Mouse (Mus musculus) CH12.LX (cell line): ENCODE measurements around the gene Ext2. TPM values are rescaled to one million over a fixed set of nuclear protein-coding genes. Genes with fewer than 3 reads are reported as not detected.

Source experiments
- DNase-seq: peaks from one replicate; pipeline ENCODE4 v3.0.0-alpha.2; 2013; ENCODE audit errors: extremely low read depth
- H3K27ac ChIP-seq: 2 replicates; pipeline ENCODE4 v1.5.1; 2012; ENCODE audit warnings: low read depth, mild to moderate bottlenecking, control low read depth, moderate library complexity; ENCODE audit not compliant: insufficient read depth
- H3K27me3 ChIP-seq: replicated peaks from 2 replicates; pipeline ENCODE3; 2012; ENCODE audit warnings: inconsistent platforms
- H3K36me3 ChIP-seq, 2 experiments: replicated peaks in 1 of 2; 2 replicates each; pipeline versions ENCODE3 to v1.6.1; 2012; ENCODE audit warnings: inconsistent platforms in 1 of 2, low read length in 1 of 2, mild to moderate bottlenecking in 1 of 2, mixed read lengths in 1 of 2, moderate library complexity in 1 of 2; ENCODE audit not compliant: control insufficient read depth in 1 of 2, insufficient read depth in 1 of 2
- H3K4me1 ChIP-seq, 2 experiments: 2 replicates each; pipeline ENCODE4 v1.6.1; 2012; ENCODE audit warnings: inconsistent platforms in 1 of 2, moderate library complexity in 1 of 2; ENCODE audit not compliant: insufficient read depth in 2 of 2, control insufficient read depth in 1 of 2
- H3K4me2 ChIP-seq: 2 replicates; pipeline ENCODE4 v1.6.1; 2012; ENCODE audit warnings: low read depth, mild to moderate bottlenecking, control low read depth; ENCODE audit not compliant: poor library complexity, insufficient read depth, severe bottlenecking
- H3K4me3 ChIP-seq, 3 experiments: fragments of 150-350 bp in 1 of 3; sonication (generic) in 1 of 3; replicated peaks in 1 of 3; 2 replicates each; pipeline versions ENCODE3 to v1.5.1; 2011 to 2012; ENCODE audit warnings: low read depth in 2 of 3, low read length in 2 of 3, mild to moderate bottlenecking in 2 of 3, moderate library complexity in 2 of 3, control low read depth in 1 of 3, improper control_type of control experiment in 1 of 3, inconsistent platforms in 1 of 3, mixed read lengths in 1 of 3; ENCODE audit not compliant: poor library complexity in 1 of 3
- H3K79me2 ChIP-seq: replicated peaks from 2 replicates; pipeline ENCODE4 v1.6.1; 2012; ENCODE audit warnings: mild to moderate bottlenecking, moderate library complexity; ENCODE audit not compliant: control insufficient read depth, poor library complexity, insufficient read depth, severe bottlenecking; ENCODE audit errors: extremely low read depth
- H3K9ac ChIP-seq: 2 replicates; pipeline ENCODE4 v1.6.1; 2012; ENCODE audit warnings: low read depth, mild to moderate bottlenecking, control low read depth, moderate library complexity; ENCODE audit not compliant: insufficient read depth
- H3K9me3 ChIP-seq: replicated peaks from 2 replicates; pipeline ENCODE3; 2012; ENCODE audit warnings: low read length, inconsistent platforms, mixed read lengths
- CHD1 ChIP-seq: IDR thresholded peaks from 2 replicates; pipeline ENCODE4 v1.6.1; 2012; ENCODE audit warnings: low read depth, low read length, improper control_type of control experiment, inconsistent platforms
- CHD2 ChIP-seq: IDR thresholded peaks from 2 replicates; pipeline ENCODE4 v1.6.1; 2011; ENCODE audit warnings: low read length, improper control_type of control experiment
- E2F4 ChIP-seq: IDR thresholded peaks from 2 replicates; pipeline ENCODE4 v1.6.1; 2011; ENCODE audit warnings: low read depth, low read length, improper control_type of control experiment; ENCODE audit not compliant: insufficient replicate concordance
- ELF1 ChIP-seq: IDR thresholded peaks from 2 replicates; pipeline ENCODE4 v1.6.1; 2014; ENCODE audit warnings: low read depth, mild to moderate bottlenecking, inconsistent platforms, low read length, improper control_type of control experiment
- EP300 ChIP-seq: IDR thresholded peaks from 2 replicates; pipeline ENCODE4 v1.6.1; 2011; ENCODE audit warnings: low read length, improper control_type of control experiment
- ETS1 ChIP-seq: conservative IDR thresholded peaks from 2 replicates; pipeline ENCODE4 v1.6.1; 2012; ENCODE audit warnings: low read depth, mild to moderate bottlenecking, inconsistent platforms, low read length, improper control_type of control experiment, moderate library complexity
- GABPA ChIP-seq: IDR thresholded peaks from 2 replicates; pipeline ENCODE4 v1.6.1; 2012; ENCODE audit warnings: low read depth, low read length, improper control_type of control experiment, inconsistent platforms; ENCODE audit not compliant: insufficient replicate concordance
- HCFC1 ChIP-seq: IDR thresholded peaks from 2 replicates; pipeline ENCODE4 v1.6.1; 2012; ENCODE audit warnings: low read depth, mild to moderate bottlenecking, inconsistent platforms, low read length, improper control_type of control experiment
- JUN ChIP-seq: IDR thresholded peaks from 2 replicates; pipeline ENCODE4 v1.6.1; 2011; ENCODE audit warnings: low read depth, mild to moderate bottlenecking, low read length, improper control_type of control experiment, moderate library complexity; ENCODE audit not compliant: insufficient read depth
- JUND ChIP-seq: conservative IDR thresholded peaks from 2 replicates; pipeline ENCODE4 v1.6.1; 2011; ENCODE audit warnings: low read depth, low read length, improper control_type of control experiment
- KAT2A ChIP-seq: IDR thresholded peaks from 2 replicates; pipeline ENCODE4 v1.6.1; 2012; ENCODE audit warnings: low read length, improper control_type of control experiment, inconsistent platforms; ENCODE audit not compliant: insufficient replicate concordance
- MAX ChIP-seq: IDR thresholded peaks from 2 replicates; pipeline ENCODE4 v1.6.1; 2011; ENCODE audit warnings: low read length, improper control_type of control experiment
- MEF2A ChIP-seq: IDR thresholded peaks from 2 replicates; pipeline ENCODE4 v1.6.1; 2014; ENCODE audit warnings: low read depth, mild to moderate bottlenecking, inconsistent platforms, low read length, improper control_type of control experiment, borderline replicate concordance
- MXI1 ChIP-seq: IDR thresholded peaks from 2 replicates; pipeline ENCODE4 v1.6.1; 2011; ENCODE audit warnings: mild to moderate bottlenecking, low read depth, low read length, improper control_type of control experiment
- NELFE ChIP-seq: IDR thresholded peaks from 2 replicates; pipeline ENCODE4 v1.6.1; 2011; ENCODE audit warnings: low read depth, low read length, improper control_type of control experiment
- NRF1 ChIP-seq: IDR thresholded peaks from 2 replicates; pipeline ENCODE4 v1.6.1; 2014; ENCODE audit warnings: low read depth, mild to moderate bottlenecking, inconsistent platforms, low read length, improper control_type of control experiment, moderate library complexity
- POLR2A ChIP-seq: IDR thresholded peaks from 2 replicates; pipeline ENCODE4 v1.6.1; 2011; ENCODE audit warnings: low read depth, mild to moderate bottlenecking, improper control_type of control experiment, low read length
- RAD21 ChIP-seq: IDR thresholded peaks from 2 replicates; pipeline ENCODE4 v1.6.1; 2011; ENCODE audit warnings: low read depth, mild to moderate bottlenecking, low read length, improper control_type of control experiment, moderate library complexity
- SIN3A ChIP-seq: IDR thresholded peaks from 2 replicates; pipeline ENCODE4 v1.6.1; 2012; ENCODE audit warnings: low read length, improper control_type of control experiment, inconsistent platforms
- SMC3 ChIP-seq: IDR thresholded peaks from 2 replicates; pipeline ENCODE4 v1.6.1; 2011; ENCODE audit warnings: low read depth, low read length, improper control_type of control experiment
- TCF12 ChIP-seq: IDR thresholded peaks from 2 replicates; pipeline ENCODE4 v1.6.1; 2014; ENCODE audit warnings: low read depth, mild to moderate bottlenecking, inconsistent platforms, low read length, improper control_type of control experiment
- UBTF ChIP-seq: IDR thresholded peaks from 2 replicates; pipeline ENCODE4 v1.6.1; 2012; ENCODE audit warnings: low read depth, mild to moderate bottlenecking, inconsistent platforms, low read length, improper control_type of control experiment, moderate library complexity
- USF2 ChIP-seq: conservative IDR thresholded peaks from 2 replicates; pipeline ENCODE4 v1.6.1; 2011; ENCODE audit warnings: low read depth, low read length, improper control_type of control experiment
- ZC3H11A ChIP-seq: IDR thresholded peaks from 2 replicates; pipeline ENCODE4 v1.6.1; 2012; ENCODE audit warnings: low read depth, mild to moderate bottlenecking, inconsistent platforms, low read length, improper control_type of control experiment
- ZKSCAN1 ChIP-seq: IDR thresholded peaks from 2 replicates; pipeline ENCODE4 v1.6.1; 2012; ENCODE audit warnings: low read depth, inconsistent platforms, low read length, improper control_type of control experiment, borderline replicate concordance
- ZMIZ1 ChIP-seq: IDR thresholded peaks from 2 replicates; pipeline ENCODE4 v1.6.1; 2012; ENCODE audit warnings: low read depth, mild to moderate bottlenecking, inconsistent platforms, low read length, improper control_type of control experiment
- ZNF384 ChIP-seq: IDR thresholded peaks from 2 replicates; pipeline ENCODE4 v1.6.1; 2012; ENCODE audit warnings: low read depth, low read length, improper control_type of control experiment, inconsistent platforms
- dilution Hi-C: fragments of 300-500 bp; cut with MboI; formaldehyde crosslinking; loops from 2 replicates; pipeline ENCODE4 v1.14.3; 2020; ENCODE audit warnings: low sequenced_read_pairs; ENCODE audit not compliant: extremely low pct_unique_long_range_greater_than_20kb, extremely low pct_ligation_motif_present
- in situ Hi-C: fragments of 300-500 bp; cut with MboI; formaldehyde crosslinking; loops from 3 replicates; pipeline ENCODE4 v1.14.3; 2019; ENCODE audit warnings: low sequenced_read_pairs, low pct_ligation_motif_present, low pct_unique_long_range_greater_than_20kb, mixed read lengths
- polyA plus RNA-seq: library from polyadenylated mRNA; unstranded; fragments of >175 nt; gene quantifications from 2 replicates; pipeline ENCODE4 v1.2.1, GENCODE M21; 2012; ENCODE audit warnings: low read depth; ENCODE audit not compliant: insufficient read length
- total RNA-seq, 2 experiments: library from RNA; depleted of rRNA; stranded (reverse); fragments of 300-350 nt in 1 of 2; fragments of >200 nt in 1 of 2; gene quantifications; 2 replicates each; pipeline ENCODE4 v1.2.3; 2012 to 2014

The Ext2 gene
- total and polyA plus RNA-seq, 3 experiments: 20.2 to 33.1 (median 26.9) TPM

- Histone ChIP-seq H3K27ac (no peak overlapping the region), H3K9ac (no peak overlapping the region), H3K4me3 (no peak overlapping the region), H3K9me3 (no peaks in the 10 kb centered on the region), H3K4me1 (peaks cover 0 to 3% of the 10 kb centered on the region in 2 experiments; a peak in 3 of 4 replicates), H3K27me3 (no peaks in the 10 kb centered on the region), H3K36me3 (peaks cover 36 to 86% of the 10 kb centered on the region in 2 experiments), H3K79me2 (no peaks in the 10 kb centered on the region), H3K4me2 (no peak overlapping the region)
- in situ Hi-C loops (no loop called here), dilution Hi-C loops (no loop called here)
- no peak for TF ChIP-seq RAD21
- TF ChIP-seq ZC3H11A: no peak
- no peak for TF ChIP-seq NRF1
- TF ChIP-seq EP300: no peak
- no peak for TF ChIP-seq ETS1
- TF ChIP-seq ZKSCAN1: no peak
- no peak for TF ChIP-seq SIN3A
- TF ChIP-seq E2F4: no peak
- TF ChIP-seq SMC3: no peak
- no peak for TF ChIP-seq ZNF384
- no peak for TF ChIP-seq NELFE
- no peak for TF ChIP-seq KAT2A
- TF ChIP-seq JUN: no peak
- no peak for TF ChIP-seq ELF1
- no peak for TF ChIP-seq UBTF
- TF ChIP-seq ZMIZ1: no peak
- DNase-seq: no peak
Observed at GRCm38 (mm10) chr2:93790798-93791345, 31.5 kb downstream of the Ext2 start.

- dilution Hi-C loops: no loop called here
- no peak for DNase-seq
- H3K27ac ChIP-seq: no peak overlapping the region
- H3K9ac ChIP-seq: no peak overlapping the region
- peaks cover 0 to 16% of the 10 kb centered on the region in 2 experiments; a peak in 3 of 4 replicates for H3K4me1 ChIP-seq
- H3K36me3 ChIP-seq: peaks cover 17 to 80% of the 10 kb centered on the region in 2 experiments
- in situ Hi-C loops: no loop called here
- H3K4me3 ChIP-seq: no peak overlapping the region
- H3K79me2 ChIP-seq: no peaks in the 10 kb centered on the region
- H3K27me3 ChIP-seq: no peaks in the 10 kb centered on the region
- TF ChIP-seq MXI1: no peak
- no peak for TF ChIP-seq ZC3H11A
- no peak for TF ChIP-seq ETS1
- no peak for TF ChIP-seq HCFC1
- no peak for TF ChIP-seq CHD1
- TF ChIP-seq MAX: no peak
- TF ChIP-seq ZNF384: no peak
- TF ChIP-seq USF2: no peak
- no peak for TF ChIP-seq MEF2A
- TF ChIP-seq GABPA: no peak
- TF ChIP-seq JUND: no peak
- TF ChIP-seq CHD2: no peak
- no peak for TF ChIP-seq TCF12
- no peak for TF ChIP-seq POLR2A
- TF ChIP-seq ELF1: no peak
- TF ChIP-seq NELFE: no peak
- TF ChIP-seq, all 38 proteins: peak for 0
- H3K9me3 ChIP-seq: no peaks in the 10 kb centered on the region
- no peak overlapping the region for H3K4me2 ChIP-seq
Observed at GRCm38 (mm10) chr2:93788557-93788956, 33.8 kb downstream of the Ext2 start.
